Mouse (Mus musculus) 3134 (cell line): ENCODE measurements around the gene Zfp524.
A peak's percentile ranks its signal among the peaks of the same experiment; 100 is the strongest.

Source experiments
- DNase-seq: peaks from one replicate; pipeline ENCODE4 v3.0.0-alpha.2; 2011; ENCODE audit warnings: low spot score; ENCODE audit not compliant: insufficient read length; ENCODE audit errors: extremely low read depth

The Zfp524 gene

GRCm38 (mm10) chr7:5046112-5046511 is 31.9 kb downstream of the Zfp524 start:
- no peak for DNase-seq

DNA sequence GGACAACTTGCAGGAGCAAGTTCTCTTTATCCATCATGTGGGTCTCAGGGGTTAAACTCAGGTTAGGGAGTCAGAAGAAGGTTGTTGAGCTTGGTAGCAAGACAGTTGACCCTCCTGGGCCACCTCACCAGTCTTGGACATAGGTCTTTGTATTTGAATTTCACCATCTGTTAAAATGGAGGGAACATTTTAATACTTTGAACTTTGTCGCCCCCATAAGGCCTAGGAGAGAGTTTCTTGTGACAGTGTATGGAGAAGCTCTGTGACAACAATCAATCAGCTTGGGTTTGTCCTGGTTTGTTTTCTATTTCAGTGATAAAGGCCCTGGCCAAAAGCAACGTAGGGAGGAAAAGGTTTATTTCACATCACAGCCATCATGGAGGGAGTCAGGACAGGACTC is 33.1 kb downstream of the Zfp524 start:
- DNase-seq = no peak

DNA sequence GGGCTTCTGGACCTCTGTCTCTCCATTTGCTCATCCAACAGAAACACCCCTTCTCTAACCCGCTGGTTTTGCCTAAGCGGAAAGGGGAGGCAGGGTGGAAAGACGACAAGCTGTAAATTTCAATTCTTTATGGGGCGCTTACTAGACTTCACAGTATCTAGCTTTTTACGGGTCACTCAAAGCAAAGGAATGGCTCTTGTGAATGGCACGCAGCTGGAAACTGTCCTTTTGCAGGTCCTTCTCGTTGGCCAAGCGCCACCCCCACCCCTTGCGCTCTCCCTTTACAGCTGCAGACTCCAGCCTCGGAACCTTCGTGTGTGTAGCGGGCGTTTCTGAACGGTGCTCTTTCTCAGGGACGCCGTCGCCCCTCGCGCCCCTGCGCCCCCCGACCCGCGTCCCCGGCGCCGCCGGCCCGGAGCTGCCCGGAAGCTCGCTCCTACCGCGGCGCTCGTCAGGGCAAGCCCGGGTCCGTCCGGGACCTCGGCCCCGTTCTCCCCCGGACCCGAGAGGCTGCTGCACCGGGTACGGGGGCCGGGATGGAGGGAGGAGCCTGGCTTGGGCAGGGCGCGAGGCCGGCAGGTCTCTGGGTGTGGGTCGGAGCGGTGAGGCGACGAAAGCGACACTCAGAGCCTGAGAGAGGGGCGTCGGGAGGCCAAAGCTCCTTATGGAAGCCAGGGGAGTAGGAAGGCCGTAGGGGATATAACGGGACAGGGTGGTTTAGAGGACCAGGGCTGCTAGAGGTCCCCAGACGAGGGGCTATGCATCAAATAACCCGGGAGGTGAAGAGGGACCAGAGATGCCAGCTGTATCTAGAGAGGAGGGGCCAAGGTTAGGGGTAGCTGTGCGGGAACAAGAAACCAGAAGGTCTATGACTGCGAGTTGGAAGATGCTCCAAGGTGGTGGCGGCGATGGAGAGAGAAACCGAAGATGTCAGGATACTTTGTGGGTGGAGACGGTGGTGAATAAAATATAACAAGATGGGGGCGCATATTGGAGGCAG is 37.3 kb downstream of the Zfp524 start, which contains the start of gene Zfp580:
Gene Zfp580 (plus strand): TSS at position 346 of the 1,000 bp plus-strand sequence.
- DNase-seq = peak; percentile 79

GRCm38 (mm10) chr7:5052438-5052837 is 38.2 kb downstream of the Zfp524 start:
- DNase-seq = no peak

- no peak for DNase-seq
Observed at GRCm38 (mm10) chr7:5052931-5053343, 38.7 kb downstream of the Zfp524 start.

DNA sequence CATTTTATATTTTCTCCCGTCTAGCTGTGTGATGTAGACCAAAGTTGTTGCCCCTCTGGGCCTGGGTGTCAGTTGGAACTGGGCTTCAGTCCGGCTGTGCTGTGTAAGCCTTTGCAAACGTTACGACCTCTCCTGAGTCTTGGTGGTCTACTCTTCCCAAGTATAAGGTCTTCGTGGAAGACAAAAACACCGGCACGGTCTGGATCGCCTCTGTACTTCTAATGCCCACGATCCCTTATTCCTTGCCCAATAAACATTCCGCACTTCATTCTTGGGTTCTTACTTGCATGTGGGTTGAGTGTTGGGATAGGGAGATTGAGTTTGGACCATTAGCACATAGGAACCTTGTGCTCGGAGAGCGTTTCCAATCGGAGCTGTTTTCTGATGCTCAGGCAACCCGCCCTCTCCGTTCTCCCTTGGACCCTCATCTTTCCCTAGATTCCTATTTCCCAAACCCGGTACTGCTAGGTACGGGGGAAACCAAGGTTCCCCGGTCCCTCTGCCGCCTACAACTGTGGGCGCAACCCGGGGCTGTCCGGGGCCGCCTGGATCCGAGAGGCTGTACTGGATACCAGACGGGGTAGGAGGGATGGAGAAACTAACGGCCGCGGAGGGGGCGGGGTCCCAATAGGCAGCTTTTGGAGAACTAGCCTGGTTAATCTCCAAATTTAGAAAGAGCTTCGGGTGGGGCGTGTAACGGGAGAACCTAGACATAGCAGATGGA is 39.4 kb downstream of the Zfp524 start:
- no peak for DNase-seq

GRCm38 (mm10) chr7:5056651-5057263 is 42.5 kb downstream of the Zfp524 start:
- no peak for DNase-seq

DNA sequence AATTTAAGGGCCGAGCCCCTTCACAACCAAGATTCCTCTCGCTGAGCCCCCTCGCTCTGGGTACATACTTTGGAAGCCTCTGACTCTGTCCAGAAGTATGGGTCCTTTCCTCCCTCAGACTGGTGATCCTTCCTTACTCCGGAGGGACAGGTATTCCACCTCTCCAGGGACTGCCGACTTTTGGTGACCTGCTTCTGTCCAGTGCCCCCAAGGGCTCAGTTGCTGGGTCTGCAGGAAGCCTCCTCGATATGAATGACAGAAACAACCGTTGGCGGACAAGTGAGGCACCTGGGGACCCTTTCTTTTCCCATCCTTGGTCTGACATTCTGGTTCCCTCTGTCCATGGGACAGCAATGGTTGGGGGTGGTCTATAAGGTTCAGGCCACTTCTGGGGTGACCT is 43.2 kb downstream of the Zfp524 start:
- no peak for DNase-seq

GRCm38 (mm10) chr7:5057804-5058203 is 43.6 kb downstream of the Zfp524 start:
- no peak for DNase-seq

GRCm38 (mm10) chr7:5058631-5059030 is 44.4 kb downstream of the Zfp524 start:
- no peak for DNase-seq

GRCm38 (mm10) chr7:5059421-5059820 is 45.2 kb downstream of the Zfp524 start:
- DNase-seq = no peak

GRCm38 (mm10) chr7:5060239-5060731 is 46.1 kb downstream of the Zfp524 start:
- DNase-seq = peak; percentile 83

GRCm38 (mm10) chr7:5060944-5061773 is 46.9 kb downstream of the Zfp524 start:
- DNase-seq = peak; percentile 94

GRCm38 (mm10) chr7:5061774-5062359 is 47.7 kb downstream of the Zfp524 start, which contains the start of gene U2af2:
U2af2 (plus strand) TSS chr7:5062143.
- DNase-seq = peak; percentile 92

GRCm38 (mm10) chr7:5062360-5063001 is 48.3 kb downstream of the Zfp524 start:
- peak; percentile 90 for DNase-seq

DNA sequence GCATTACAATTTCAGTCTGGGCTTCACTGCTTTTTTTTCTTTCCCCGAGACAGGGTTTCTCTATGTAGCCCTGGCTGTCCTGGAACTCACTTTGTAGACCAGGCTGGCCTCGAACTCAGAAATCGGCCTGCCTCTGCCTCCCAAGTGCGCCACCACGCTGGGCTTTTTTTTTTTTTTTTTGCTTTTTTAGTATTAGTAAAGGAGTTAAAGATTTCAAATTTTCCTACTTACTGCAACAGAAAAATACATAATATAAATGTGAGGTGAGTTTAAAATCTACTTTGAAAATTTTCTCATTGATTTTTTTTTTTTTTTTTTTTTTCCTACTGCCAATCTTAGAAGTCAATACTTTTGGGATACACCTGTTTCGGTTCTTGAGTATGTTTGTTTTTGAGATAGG is 50.7 kb downstream of the Zfp524 start:
- DNase-seq = no peak
